Mouse (Mus musculus): ENCODE measurements at regions not wholly inside any gene's neighbourhood (a gene's known extent, or its start where the extent isn't known, plus 50 kb on each side); places are given as distances from the start of the nearest gene placed in this dataset.

DNA sequence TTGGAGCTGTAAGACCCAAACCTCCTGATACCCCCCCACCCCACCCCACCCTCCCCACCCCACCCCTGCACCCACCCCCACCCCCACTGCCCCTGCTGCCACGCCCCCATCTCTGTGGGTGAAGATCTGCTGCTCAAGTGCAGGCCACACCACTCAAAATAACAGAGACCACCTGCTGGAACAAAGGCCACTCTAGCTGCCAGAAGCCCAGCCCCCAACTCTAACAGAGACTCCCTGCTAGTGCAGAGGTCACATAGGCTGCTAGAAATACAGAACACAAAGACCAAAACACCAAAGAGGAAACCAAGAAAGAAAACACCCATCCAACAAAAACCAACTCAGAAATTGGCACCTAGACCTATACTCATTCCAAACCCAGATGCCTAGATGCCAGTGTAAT lies 58.9 kb downstream of the Olfr267 start:
- no peak for DNase-seq (ENCODE audit: low spot score)

DNA sequence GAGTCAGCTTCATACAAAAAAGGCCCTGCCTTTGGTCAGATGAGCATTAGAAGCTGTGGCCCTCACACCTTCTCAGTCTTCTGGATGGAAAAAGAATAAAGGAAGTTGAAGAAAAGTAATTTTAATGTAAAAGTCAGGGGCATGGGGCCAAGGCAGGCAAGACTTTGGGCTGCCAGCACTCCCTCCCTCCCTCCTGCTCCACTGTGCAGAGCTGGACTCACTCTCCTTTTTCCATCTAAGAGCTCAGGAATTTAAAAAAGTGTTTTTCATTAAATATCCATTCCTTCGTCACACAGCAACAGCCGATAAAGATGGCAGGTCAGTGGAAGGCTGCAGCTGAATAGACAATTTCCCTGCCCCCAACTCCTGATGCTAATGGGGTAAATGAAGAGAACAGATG lies 61.1 kb downstream of the Olfr267 start:
- DNase-seq (ENCODE audit: low spot score), result no peak

DNA sequence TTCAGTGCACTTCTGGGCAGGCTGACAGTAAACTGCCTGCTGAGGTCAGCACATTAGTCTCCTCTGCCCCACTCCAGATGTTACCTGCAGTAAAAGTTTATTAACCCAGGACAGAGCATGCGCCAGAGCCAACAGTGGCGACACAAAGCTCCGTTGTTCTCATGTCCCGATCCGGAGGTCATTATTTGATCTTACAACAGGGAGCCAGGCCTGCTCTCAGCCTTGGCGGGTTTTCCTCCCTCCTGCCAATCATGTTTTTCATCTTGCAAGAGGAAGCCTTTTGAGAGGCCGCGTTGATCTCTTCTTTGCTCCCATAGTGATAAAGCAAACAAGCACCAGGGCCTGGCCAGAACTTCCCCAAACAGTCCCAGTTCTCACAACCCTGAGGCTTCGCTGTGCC lies 64.7 kb downstream of the Olfr267 start:
- DNase-seq (ENCODE audit: low spot score), result peak; percentile 58

DNA sequence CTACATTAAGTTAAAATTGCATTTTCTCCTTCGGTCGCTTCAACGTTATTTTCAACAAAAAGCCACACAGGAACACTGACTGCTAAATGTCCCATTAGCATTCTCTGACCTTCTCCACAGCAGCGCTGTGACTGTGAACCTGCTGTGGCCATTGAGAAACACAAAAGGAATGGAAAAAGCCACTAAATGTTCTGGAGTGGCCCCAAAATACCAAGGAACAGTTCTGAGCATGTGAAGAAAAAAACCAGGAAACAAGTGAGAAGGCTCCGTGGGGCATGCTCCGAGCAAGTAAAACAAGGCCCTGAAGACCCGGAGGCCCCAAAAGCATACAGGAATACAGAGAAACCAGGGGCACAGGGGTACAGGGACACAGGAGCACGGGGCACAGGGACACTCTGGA lies 66.8 kb downstream of the Olfr267 start:
- no peak for DNase-seq (ENCODE audit: low spot score)

DNA sequence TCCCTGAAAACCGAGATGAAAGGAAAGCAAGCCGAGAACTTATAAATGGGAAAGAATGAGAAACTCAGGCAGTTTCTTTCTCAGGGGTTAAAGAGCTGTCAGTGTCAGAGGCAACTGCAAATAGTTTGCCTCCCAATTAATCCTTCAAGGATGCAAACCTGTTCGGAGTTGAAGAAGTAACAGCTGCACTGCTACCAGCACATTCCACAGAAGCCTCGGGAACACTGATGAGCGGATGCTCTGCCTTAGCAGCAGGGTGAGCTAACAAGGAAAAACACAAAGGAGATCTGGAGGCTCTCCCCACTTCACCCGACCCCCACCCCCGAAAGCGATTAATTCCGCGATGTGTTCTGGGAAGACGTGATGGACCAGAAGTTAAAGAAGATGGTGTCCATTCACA lies 71.1 kb downstream of the Olfr267 start:
- DNase-seq (ENCODE audit: low spot score), result peak; percentile 20

DNA sequence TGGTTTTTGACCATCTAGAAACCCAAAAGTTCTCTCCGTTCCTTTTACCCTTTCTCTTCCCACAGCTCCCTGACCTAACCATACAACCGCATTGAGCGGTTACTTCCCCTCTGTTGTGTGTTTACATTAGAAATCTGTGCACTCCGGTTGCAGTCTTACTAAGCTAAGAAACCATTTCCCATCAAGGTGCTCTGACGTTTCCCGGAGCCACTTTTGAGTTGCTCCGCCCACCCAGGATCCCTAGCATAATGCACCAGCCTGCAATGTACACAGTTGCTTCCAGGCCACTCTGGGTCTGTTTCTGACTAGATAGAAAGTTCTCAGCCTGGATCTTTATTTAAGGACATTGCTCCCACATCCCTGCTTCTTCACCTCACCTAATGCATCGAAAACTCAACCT lies 71.7 kb downstream of the Olfr267 start:
- no peak for DNase-seq (ENCODE audit: low spot score)

DNA sequence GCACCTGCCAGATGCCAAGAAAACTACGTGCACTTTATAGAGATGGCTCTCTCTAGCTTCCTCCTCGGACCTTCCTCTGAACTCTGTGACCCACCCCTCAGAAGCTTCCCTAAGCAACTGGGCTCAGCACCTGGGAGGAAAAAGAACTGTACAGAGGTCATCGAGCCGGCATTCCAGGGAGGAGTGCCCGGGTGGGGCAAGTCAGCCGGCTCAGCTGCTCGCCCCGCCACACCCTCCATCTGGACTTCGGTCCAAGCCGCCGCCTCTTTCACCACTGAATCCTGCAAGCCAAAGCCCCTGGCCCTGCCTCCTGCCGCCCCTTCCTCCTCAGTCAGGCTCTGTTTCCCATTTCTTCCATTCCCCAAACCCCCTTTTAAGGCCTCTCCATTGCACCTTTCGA lies 73.3 kb downstream of the Olfr267 start:
- peak; percentile 34 for DNase-seq (ENCODE audit: low spot score)

DNA sequence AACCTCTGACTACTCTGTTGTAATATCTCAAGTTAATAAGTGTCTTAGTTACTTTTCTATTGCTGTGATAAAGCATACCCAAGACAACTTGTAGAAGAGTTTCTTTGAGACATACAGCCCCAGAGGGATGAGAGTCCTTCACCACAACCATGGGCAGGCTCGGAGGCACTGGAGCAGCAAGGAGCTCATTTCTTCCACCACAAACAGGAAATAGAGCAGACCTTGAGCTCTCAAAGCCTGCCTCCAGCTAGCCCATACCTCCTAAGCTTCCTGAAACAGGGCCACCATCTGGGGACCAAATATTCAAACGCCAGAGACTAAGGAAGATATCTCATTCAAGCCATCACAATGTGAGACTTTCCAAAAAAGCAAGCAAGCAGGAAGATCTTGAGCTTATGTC lies 74.6 kb downstream of the Olfr267 start:
- no peak for DNase-seq (ENCODE audit: low spot score)

DNA sequence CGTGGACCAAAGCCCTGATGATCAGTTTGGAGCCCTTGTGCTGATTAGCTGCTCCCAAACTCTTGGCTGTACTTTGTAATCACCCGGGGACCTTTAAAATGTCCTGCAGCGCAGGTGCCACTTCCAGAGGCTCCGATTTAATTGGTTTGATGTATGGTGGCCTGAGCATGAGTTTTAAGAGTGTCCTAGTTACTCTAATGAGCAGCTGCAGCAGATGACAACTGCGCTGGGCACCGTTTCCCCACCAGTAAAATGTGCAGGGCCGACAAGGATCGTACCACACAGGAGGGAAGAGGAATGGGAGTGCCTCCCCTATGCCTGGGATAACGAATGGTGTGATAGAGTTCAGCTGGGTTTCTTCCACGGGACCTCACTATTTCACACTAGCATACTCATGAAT lies 75.3 kb downstream of the Olfr267 start:
- no peak for DNase-seq (ENCODE audit: low spot score)

DNA sequence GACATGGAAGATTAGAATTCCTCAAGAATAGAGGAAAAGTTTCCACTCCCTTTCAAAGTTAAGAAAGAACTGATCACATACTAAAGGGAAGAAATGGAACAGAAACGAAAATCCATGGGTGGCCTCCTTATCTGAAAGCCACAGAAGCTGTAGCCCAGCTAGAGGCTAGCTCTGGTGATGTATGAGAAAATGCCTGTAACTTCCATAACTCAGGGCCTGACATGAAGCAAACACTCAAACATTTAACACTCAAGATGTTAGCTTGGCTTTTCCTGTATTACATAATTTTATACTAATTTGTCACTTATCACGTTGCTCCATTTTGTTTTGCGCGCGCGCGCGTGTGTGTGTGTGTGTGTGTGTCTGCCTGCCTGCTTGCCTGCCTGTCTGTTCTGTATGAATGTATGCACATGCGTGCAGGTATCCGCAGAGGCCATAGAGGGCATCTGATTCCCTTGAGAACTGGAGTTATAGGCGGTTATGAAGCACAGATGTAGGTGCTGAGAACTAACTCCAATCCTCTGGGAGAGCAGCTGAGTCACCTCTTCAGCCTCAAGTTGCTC lies 88.2 kb downstream of the Olfr267 start:
- DNase-seq (ENCODE audit: low spot score), result no peak

DNA sequence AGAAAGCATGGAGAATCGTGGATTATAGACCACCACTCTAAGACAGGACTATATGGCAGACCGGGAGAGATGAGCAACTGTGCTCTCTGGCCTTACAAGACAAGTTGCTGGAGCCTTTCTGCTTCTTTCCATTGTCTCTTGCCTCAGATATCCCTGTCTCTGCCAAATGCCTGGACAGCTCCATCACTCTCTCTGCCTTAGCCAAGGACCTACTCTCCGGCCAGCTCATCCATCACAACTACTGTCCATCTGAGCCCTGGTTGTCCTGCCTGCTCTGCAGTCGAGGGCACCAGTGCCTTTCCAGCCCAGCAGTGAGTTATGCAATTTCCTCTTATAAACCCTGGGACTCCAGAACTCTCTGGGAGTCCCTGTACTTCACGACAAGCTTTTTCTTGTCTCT lies 88.7 kb downstream of the Olfr267 start:
- no peak for DNase-seq (ENCODE audit: low spot score)

DNA sequence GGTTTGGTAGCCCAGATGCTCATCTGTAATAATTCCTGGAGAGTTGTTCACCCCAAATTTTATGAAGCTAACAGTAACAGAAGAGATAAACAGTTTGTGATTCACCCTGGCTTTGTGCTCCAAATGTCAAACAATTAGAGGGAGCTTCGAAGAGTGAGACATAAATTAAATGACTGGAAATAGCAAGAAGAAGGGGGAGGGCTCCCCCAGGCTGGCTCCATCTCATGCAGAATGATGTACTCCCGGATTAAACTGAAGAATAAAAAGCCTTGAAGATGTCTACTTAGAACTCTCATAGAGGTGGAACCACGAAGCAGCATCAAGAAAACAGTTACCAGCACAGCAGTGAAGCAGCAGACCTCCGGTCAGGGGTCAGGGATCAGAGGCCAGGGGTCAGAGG lies 90.8 kb downstream of the Olfr267 start:
- peak; percentile 14 for DNase-seq (ENCODE audit: low spot score)

DNA sequence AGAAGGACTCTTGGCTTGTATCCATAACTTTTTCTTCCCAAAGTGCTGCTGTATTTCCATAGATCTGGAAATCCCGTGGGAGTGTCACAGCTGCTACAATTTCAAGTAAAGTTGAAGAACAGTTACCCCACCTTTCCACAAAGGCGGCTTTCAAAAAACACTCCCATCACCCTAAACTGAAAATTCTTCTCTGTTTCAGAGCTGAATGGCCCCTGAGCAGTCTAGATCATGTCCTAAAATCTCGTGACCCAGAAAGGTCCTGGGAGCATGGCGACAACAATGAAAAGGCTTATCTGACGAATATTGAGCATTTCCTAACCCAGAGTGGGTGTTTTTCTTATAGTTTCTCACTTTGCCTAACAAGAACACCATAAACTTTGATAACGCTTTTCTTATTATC lies 92.2 kb downstream of the Olfr267 start:
- DNase-seq (ENCODE audit: low spot score), result peak; percentile 3

DNA sequence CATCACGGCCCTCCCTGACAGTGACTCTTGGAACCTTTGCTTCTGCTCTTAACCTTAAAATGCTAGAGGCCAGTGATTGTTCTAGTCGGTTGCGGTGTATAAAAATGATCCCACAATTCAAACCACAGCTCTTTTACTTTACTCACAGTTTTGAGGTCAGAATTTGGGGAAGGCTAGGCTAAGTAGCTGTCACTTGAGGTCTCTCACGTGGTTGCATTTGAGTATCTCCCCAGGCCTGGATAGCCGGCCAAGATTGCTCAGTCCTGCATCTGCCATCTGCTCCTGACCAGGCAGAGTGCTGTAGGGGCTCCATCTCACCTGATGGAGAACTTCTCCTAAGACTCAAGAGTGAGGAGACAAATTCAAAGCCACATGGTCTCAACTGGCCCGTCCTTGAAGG lies 94.5 kb downstream of the Olfr267 start:
- DNase-seq (ENCODE audit: low spot score), result peak; percentile 1

DNA sequence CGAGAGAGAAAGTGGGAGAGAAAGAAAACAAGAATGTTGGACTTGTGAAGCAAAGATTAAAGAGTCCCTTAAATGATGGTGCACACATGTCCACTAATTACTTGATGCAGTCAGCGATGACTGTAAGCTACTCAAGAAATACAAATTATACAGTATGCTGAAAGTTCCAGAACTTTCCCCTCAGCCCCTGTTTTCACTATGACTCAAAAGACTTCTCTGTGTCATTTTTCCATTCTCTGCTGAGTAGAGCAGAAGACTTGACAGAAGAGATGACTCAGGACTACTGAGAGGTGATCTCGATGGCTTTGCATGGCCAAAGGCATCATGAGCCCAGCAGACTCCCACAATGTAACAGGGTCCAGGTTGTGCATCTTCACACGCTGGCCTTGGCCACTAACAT lies 105.6 kb downstream of the Olfr267 start:
- DNase-seq (ENCODE audit: low spot score), result no peak

DNA sequence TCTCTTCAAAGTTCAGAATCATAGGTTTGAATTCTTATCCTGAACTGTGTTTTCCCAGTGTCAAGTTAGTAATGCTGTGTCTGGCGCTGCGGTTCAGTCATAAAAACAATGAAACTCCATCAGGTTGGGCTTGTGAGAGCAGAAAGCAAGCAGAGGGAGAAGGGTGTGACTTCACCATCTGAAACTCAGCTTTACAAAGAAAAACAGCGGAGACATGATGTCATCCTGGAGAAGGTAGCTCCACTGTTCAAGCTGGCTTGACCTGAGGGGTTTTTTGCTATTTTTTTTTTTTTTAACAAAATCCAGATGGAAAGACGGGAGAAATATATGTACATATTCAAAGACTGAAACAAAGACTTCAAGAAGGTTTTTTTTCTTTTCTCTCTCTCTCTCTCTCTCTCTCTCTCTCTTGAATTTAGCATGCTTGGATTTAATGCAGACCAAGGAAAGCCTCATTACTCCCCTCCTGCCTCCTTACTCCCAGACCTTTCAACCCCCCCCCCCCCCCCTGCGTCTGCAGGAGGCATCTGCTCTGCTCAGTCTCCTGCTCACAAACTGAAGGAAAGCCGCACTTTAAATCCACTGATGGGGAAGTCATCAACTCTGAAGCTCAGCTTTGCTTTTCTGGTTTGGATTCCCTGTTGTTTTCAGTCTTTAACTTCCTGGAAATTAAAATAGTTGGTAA lies 109.7 kb downstream of the Olfr267 start:
- DNase-seq (ENCODE audit: low spot score), result peak; percentile 52

DNA sequence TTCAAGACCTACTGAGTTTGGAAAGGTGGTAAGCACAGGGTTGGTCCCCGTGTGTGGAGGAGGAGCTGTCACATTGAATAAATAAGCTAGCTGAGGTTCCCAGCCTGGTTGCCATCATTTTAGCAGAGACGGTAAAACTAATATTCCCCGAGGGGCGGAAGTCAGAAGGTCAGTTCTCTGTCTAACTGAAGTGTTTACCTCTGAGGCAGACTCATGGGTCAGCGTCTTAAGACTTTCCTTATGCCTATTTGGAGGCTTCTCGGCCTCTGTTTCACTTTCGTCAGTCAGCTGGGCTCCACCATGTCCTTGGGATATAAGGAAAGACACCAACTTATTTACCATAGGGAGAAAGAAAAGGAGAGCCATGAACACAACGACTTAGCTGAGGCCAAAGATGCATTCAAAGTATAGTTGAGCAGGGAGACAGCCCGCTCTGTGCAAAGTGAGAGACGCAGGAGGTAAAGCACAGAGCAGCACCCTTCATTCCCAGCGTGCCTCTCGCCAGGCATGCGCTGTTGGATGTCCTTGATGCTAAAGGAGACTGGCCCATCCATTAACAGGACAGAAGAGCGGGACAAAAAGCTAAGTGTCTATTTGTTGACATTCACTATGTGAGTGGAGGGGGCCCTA lies 116.0 kb downstream of the Olfr267 start:
- peak; percentile 80 for DNase-seq (ENCODE audit: low spot score)

DNA sequence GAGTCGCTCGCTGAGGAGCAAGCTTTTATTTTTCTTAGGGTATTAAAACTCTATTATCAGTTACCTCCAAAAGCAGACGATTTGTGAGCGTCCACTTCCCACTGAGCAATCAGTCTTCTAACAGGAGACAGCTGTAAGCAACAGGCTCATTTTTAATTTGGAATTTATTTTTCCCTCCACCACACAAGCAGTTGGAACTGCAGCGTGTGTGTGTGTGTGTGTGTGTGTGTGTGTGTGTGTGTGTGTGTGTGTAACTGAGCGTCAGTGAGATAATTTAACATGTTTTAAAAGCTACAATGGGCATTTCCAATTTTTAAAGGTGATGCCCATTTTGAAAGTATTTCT lies 116.6 kb downstream of the Olfr267 start:
- no peak for DNase-seq (ENCODE audit: low spot score)

DNA sequence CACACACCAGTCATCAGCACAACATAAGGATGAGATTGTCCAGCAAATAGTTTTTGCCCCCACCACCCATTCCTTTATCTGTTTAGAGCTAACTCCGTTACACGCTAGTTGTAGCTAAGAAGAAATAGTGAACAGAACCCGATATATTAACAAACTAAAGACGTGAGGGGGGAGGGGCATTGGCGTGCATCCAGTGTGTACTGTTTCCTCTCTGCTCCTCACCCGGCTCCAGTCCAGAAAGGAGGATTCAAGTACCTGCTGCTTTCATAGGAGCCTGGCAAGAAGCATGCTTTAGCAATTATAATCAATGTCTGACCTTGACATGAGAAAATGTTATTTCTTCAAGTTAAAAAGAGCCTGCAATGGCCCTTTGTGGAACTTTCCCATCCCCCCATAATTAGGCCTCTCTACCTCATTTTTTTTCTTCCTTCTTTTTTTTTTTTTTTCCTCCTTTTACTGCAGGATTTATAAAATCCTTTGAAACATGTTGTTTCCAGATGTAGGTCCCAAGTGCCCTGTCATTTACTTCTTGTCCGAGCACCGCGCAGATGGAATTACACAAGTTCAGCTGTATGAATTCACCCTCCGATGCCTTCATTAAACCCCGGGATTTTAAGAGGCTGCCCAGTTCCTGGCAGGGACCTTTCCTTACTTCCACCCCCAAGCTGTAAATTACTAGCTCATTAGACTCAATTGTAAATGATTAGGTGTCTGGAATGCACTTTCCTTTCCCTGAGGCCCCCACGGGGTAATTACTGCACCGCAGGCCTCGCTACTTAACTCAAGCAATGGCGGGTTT lies 116.6 kb upstream of the Lpar1 start:
- DNase-seq (ENCODE audit: low spot score), result peak; percentile 67

DNA sequence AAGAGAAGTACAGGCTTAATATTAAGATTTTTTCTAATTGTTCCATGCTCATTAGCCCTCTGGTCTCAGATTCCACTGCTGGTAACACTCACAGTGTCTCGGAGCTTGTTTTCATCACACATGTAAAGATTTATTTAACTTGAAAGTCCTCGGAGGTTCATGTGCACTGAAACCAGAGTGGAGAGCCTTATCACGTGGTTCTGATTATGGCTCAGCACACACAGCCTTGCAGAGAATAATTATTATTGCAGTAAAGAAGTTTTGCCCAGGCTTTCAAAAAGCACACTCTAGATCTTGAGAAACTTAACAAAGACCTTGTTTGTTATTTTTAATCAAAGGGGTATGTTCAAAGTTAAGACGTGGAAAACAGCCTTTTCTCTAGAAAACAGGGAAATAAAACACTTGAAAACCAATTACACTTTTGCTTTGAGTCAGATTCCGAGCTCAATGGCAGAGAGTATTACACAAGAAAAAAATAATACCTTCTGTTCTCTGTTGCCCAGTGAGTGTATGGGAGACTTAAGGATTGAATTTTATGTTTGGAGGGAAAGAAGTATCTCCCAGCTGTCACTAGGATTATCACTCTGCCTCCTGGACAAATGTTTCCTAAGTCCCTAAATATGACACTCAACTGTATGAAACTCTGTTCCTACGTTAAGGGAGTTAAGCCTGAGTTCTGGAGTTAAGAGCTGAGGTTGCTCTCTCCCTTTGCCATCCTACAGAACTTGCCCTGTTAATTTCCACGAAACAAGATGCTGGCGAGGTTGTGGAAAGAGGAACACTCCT lies 114.9 kb upstream of the Lpar1 start:
- peak; percentile 34 for DNase-seq (ENCODE audit: low spot score)

DNA sequence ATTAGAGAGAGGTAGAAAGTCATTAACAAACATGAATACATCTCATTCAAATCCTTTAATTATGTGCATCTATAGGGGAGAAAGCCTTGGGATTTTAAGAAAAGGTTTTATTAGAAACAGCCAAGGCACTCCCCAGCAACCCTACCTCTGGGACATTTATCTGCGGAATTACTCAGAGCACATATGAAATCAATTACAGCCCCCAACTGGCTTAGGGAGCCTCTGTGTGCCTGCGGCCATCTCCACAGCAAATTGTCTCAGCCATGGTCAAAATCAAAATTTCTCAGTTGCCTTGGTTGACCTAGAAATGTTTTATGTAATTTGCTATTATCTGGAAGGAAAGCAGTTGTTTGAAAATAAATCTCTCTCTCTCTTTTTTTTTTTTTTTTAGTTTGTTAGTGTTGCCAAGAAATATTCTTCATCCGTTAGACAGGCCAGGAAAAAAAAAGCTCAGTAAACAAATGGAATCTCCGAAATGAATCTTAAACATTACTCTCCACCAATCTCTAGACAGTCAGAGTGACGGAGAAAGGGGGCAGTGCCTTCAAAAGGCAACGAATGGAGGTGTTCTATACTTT lies 110.0 kb upstream of the Lpar1 start:
- DNase-seq (ENCODE audit: low spot score), result peak; percentile 59

DNA sequence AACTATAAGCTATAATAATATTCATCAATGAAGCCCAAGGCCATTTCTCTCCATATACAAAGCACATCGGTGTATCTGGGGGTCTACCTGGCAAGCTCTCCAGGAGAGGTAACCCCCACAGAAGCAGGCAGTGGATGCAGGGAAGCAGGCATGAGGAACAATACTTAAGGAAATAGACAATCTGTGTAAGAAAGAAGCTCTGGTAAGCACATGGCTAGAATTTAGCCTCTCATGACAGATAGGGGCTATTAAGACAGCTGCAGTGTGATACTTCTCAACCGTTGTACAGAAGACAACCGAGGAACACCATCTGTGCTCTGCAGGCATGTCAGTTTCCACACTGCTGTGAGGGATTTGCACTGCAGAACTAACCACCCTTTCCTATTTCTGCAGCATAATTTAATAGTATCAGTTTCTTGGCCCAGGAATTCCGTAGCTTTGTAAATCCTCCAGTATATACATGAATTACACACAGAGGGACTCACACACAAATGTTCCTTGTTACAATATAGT lies 108.1 kb upstream of the Lpar1 start:
- no peak for DNase-seq (ENCODE audit: low spot score)
